Mouse (Mus musculus) skeletal muscle tissue, postnatal 0 days (tissue): ENCODE data around the gene Fabp7. TPM values are rescaled to one million over a fixed set of nuclear protein-coding genes. Genes with fewer than 3 reads are reported as not detected.

Source experiments
- polyA plus RNA-seq: library from polyadenylated mRNA; unstranded; fragments of >200 nt; fragmentation: Nextera tagmentation; extraction: Ambion mirVana; gene quantifications from 2 replicates; pipeline ENCODE4 v1.2.1, GENCODE M21; 2015

Fabp7 gene
- polyA plus RNA-seq, result 6.9 and 7.2 TPM in 2 replicates

GRCm38 (mm10) chr10:57784876-57785150 is at the start of gene Fabp7:
Gene Fabp7 (plus strand): TSS chr10:57784881.

DNA sequence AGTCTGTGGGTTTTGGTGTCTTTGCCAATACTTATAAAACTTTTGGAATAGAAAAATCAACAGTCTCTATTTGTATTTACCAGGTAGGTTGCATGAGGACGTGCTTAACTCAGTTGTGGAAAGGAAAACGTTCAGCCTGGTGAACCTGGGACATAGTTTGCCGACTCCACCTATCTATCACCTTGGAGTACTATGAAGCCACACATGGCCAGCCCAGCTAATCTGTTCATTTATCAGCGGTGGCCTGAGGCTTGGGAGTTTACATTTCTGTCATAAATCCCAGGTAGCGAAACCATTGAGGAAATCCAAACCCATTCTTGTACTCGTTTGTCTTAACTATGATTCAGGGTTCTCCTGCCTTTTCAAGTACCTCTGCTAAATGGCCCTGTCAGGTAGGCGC is 9.3 kb downstream of the Fabp7 start, which contains the start of gene Smpdl3a:
Gene Smpdl3a, plus strand, starts transcription at position 318 of the 400 bp plus-strand sequence.

Other genes with a start within 250 kb of the Fabp7 start
- 0.99 and 2.9 TPM in 2 replicates for gene Pkib, start 152.9 kb upstream of the Fabp7 start, polyA plus RNA-seq
- 20.3 and 20.4 TPM in 2 replicates for gene Smpdl3a, start 9.5 kb downstream of the Fabp7 start, polyA plus RNA-seq